Mouse (Mus musculus): ENCODE results near the gene Pmpca. TPM values are rescaled to one million over a fixed set of nuclear protein-coding genes. Genes with fewer than 3 reads are reported as not detected.

Gene Pmpca
- polyA plus RNA-seq (2021; fragmentation: Nextera tagmentation), result 56.5 and 58.2 TPM in 2 replicates
- long read RNA-seq, experiment 1, transcript Pmpca-202 (11 exons, 1,638 nt), result minor isoform, 12 of 585 reads
- long read RNA-seq, experiment 1, transcript Pmpca-201 (13 exons, 3,135 nt), result major isoform, 454 of 585 reads
- long read RNA-seq, experiment 1, partial matches to known transcripts, result 70 of 585 reads
- long read RNA-seq, experiment 1, other reads (novel, unspliced or antisense), result 49 of 585 reads
- long read RNA-seq, experiment 2, transcript Pmpca-202 (11 exons, 1,638 nt), result minor isoform, 5 of 84 reads
- long read RNA-seq, experiment 2, transcript Pmpca-201 (13 exons, 3,135 nt), result major isoform, 55 of 84 reads
- long read RNA-seq, experiment 2, partial matches to known transcripts, result 21 of 84 reads
- long read RNA-seq, experiment 2, other reads (novel, unspliced or antisense), result 3 of 84 reads

DNA sequence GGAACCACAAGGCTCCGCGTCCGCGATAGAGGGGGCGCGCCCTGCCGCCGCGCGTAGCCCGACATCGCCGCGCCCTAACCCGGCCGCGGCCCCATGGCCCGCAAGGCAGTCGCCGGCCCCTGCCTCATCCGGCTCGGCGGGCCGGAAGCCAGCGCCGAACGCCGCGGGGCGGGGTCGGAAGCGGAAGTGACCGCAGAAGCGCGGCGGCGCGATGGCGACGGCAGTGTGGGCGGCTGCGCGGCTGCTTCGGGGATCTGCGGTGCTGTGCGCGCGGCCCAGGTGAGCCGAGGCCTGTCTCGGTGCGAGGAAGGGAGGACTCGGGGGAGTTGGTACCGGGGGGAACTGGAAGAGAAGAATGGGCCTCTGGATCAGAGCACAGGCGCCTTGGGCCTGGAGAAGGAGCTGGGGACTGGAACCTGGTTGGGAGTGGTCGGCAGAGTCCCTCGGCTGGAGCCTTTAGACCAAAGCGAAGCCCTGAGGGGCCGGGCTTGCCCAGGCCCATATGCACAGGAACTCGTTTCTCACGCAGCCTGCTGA, at the start of gene Pmpca, which contains the start of gene Entr1:
Gene Pmpca (plus strand): TSS at position 186 of the 537 bp plus-strand sequence.
Gene Entr1 (minus strand): TSS at position 163 of the 537 bp plus-strand sequence.

DNA sequence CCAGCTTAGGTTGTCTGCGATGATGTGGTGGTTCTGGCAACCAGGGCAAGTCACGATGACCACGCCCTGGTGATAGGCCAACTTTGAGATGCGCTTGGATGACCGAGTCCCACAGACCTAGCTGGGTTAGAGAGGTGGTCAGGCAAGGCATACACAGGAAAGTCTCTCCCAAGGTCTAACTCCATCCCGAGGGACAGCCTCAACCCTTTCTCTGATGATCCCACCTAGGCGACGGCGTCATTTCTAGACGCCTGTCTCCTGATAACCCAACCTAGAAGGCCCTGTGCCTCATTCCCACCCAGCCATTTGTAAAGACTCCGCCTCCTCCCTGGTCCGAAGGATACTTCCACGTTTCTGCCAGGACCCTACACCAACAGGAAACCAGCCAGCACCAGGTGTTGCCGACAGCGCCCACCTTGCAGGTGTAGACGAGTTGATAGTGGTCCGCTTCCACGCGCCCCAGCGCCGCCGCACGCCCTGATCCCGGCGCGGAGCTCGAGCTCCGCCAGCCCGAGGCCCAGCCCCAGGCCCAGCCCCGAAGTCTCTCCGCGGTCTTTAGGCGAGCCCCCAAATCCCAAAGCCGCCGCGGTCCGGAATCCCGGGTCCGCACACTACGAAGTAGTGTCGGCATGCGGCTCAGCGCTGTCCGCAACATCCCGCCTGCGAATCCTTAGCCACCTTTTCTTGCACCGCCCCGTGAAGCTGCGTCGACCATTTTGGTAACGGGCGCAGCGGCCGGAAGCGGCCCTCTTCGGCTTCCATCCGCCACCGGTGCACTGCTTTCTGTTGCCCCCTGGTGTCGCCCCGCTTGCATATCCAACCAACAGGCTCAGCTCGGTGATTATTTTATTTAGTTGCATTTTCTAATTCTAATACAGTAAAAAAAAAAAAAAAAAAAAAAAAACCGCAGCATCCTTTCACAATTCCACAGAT, 37.5 kb upstream of the Pmpca start, which contains the start of gene Dnlz:
Gene Dnlz (minus strand): TSS at position 753 of the 933 bp plus-strand sequence.

DNA sequence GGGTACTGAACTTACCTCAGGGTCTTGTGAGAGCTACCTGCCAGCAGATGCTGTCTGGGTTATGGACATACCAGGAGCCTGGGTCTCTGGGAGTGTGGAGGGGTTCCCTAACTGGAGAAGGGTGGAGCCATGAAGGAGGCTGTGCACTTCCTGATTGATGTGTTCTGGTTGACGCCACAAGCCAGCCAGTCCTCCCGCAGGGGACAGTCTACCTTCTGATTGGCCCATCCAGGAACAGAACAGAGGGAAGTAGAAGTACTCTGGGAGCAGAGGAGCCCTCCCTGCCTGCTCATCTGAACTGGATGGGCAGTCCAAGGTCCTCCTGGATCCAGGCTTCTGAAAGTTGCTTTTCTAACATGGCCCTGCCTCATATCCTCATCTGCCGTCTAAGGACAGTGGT, 28.4 kb upstream of the Pmpca start, which contains the start of gene Card9:
Gene Card9 (minus strand): TSS at position 147 of the 400 bp plus-strand sequence.

DNA sequence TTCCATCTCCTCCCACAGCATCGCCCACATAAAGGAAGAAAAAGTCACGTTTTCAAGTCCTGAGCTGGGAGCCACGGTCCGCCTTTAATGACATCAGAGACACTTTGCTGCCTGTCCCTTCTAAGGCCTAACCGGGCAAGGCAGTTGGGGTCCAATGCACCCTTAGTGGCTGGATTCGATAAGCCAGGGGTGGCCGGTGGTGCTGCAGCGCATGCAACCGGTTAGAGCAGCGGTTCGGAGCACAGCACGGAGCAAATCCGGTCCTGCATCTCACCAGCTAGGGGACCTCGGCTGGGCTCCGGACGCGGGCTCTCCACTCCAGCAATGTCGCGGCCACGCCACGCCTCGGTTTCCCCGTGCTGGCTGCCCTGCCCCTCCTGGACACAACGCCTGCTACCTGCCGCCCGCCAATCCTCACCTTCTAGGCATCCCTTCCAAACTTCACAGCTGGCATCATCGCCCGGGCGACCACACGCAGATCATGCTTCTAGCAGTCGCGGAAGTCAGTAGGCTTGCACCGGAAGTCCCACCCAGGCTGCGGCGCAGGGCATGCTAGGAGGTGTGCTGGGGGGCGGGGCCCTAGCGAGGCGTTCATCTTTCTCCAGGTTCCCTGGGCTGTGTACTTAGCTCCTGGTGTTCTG, 8.9 kb upstream of the Pmpca start, which contains the start of gene Snapc4:
Gene Snapc4 (minus strand): TSS at position 523 of the 641 bp plus-strand sequence.

DNA sequence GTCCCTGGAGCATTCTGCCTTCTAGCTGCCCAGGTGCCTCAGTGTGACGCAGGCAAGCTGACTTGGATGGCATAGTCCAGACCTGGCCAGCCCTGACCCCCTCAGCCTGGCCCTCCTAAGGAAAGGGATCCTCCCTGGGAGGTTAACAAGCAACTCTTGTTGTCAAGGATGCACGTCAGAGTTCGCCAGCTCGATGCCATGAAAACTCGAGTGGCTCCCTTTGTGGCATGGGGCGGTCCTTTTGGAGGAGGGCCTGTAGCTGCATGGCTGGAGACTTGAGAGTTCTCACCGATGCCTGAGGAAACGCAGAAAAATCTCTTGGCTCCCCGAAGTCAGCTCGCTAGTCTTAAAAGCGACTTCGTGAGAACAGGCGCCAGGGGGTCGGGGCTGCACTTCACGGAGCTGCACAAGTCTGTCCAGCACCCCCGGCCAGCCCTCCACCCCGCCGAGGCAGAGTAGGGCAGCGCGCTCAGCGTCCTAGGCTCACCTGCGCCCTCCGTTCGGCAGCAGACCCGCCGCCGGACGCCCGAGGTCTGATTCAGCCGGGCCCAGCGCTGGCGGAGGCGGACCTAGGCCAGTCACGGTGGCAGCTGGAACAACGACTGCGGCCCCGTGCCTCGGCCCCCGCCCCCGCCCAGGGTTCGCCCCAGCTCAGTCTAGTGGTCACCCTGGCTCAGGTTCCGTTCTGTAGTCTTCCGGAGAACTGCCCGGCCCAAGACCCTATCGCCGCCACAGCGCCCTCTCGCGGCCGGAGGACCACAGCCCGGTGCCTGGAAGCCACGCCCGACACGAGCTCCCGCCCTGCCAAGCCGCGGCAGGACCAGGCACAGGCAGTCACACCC, 19.6 kb downstream of the Pmpca start, which contains the start of gene Inpp5e:
Gene Inpp5e (minus strand): TSS at position 689 of the 842 bp plus-strand sequence.

DNA sequence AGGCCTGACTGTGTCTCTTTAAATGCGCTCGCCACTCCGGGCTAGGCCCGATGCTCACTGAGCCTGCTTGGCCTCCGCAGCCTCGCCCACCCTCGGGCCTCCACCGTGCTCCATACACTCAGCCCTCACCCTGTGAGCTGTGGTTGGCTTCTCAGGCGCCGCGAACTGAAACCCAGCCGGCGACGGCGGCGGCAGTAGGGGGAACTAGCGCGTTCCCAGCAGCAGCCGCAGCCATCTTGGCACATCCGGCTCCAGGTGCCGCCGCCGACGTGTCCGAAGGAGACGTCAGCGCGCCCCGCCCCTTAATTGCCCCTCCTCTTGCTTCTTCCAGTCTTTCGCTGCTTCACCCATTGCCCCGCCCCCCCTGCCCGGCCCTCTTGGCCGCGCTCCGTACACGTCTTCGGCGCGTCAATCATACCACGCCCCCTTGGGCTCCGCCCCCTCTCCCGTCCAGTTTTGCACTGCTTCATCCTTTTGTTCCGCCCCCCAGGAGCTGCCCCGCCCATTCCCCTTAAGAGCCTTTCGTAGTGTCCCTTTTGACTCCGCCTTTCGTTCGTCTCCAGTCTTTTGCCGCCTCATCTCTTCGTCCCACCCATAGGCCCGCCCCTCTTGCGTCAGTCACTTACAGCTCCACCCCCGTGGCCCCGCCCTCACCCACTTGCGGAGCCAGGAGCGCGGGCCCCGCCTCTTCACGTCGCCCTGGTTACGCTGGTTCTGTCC, 56.0 kb downstream of the Pmpca start, which contains the start of gene Sec16a:
Gene Sec16a (minus strand): TSS at position 271 of the 720 bp plus-strand sequence.

Other genes starting within 250 kb of the Pmpca start
- 0.25 TPM in 1 of 2 replicates, not detected in the other for gene Lhx3, start 181.1 kb upstream of the Pmpca start, polyA plus RNA-seq (2021; fragmentation: Nextera tagmentation)
- gene Qsox2, start 151.8 kb upstream of the Pmpca start, polyA plus RNA-seq (2021; fragmentation: Nextera tagmentation), result 8.0 and 10.2 TPM in 2 replicates
- 0.15 and 0.28 TPM in 2 replicates for gene Ccdc187, start 94.8 kb upstream of the Pmpca start, polyA plus RNA-seq (2021; fragmentation: Nextera tagmentation)
- gene Gpsm1, start 73.8 kb upstream of the Pmpca start, polyA plus RNA-seq (2021; fragmentation: Nextera tagmentation), result 18.8 and 21.6 TPM in 2 replicates
- gene Dnlz, start 37.2 kb upstream of the Pmpca start, polyA plus RNA-seq (2021; fragmentation: Nextera tagmentation), result 54.2 and 54.4 TPM in 2 replicates
- 0.47 and 0.87 TPM in 2 replicates for gene Card9, start 28.4 kb upstream of the Pmpca start, polyA plus RNA-seq (2021; fragmentation: Nextera tagmentation)
- gene Snapc4, start 8.7 kb upstream of the Pmpca start, polyA plus RNA-seq (2021; fragmentation: Nextera tagmentation), result 5.9 and 6.4 TPM in 2 replicates
- 64.1 and 80.9 TPM in 2 replicates for gene Entr1, start within 50 bp of the Pmpca start, polyA plus RNA-seq (2021; fragmentation: Nextera tagmentation)
- gene Inpp5e, start 19.9 kb downstream of the Pmpca start, polyA plus RNA-seq (2021; fragmentation: Nextera tagmentation), result 5.0 and 6.7 TPM in 2 replicates
- gene Sec16a, start 55.9 kb downstream of the Pmpca start, polyA plus RNA-seq (2021; fragmentation: Nextera tagmentation), result 7.3 and 9.8 TPM in 2 replicates
- gene Notch1, start 127.3 kb downstream of the Pmpca start, polyA plus RNA-seq (2021; fragmentation: Nextera tagmentation), result 4.5 and 5.6 TPM in 2 replicates
- gene Egfl7, start 190.7 kb downstream of the Pmpca start, polyA plus RNA-seq (2021; fragmentation: Nextera tagmentation), result 106 and 107 TPM in 2 replicates
- not detected in 2 replicates for gene Gm20532, start 197.3 kb downstream of the Pmpca start, polyA plus RNA-seq (2021; fragmentation: Nextera tagmentation)
- gene Agpat2, start 215.1 kb downstream of the Pmpca start, polyA plus RNA-seq (2021; fragmentation: Nextera tagmentation), result 0.97 and 2.5 TPM in 2 replicates
- gene Fam69b, start 239.1 kb downstream of the Pmpca start, polyA plus RNA-seq (2021; fragmentation: Nextera tagmentation), result 29.9 and 103 TPM in 2 replicates